8 mouse cellular contexts compared by ENCODE assay signal in genomic region chr6:72552171-72553078, GRCm38 (mm10). TPM values are rescaled to one million over a fixed set of nuclear protein-coding genes. Genes with fewer than 3 reads are reported as not detected.
A peak's percentile ranks its signal among the peaks of the same experiment; 100 is the strongest.
DNase-seq lines count a peak whose midpoint lies in the region; ATAC-seq and TF ChIP-seq lines count a peak whose summit lies in the region.

No protein-coding gene starts in this region.

- H3K4me3 ChIP-seq in forebrain, embryonic 16.5 days (replicated peaks; ENCODE audit: low read length): peak overlapping the region; percentile 48
- H3K4me3 ChIP-seq in hindbrain, embryonic 11.5 days (ENCODE audit: low read depth, low read length): peak overlapping the region; percentile 31
- peak overlapping the region; percentile 91 for H3K4me3 ChIP-seq in megakaryocyte, embryonic 14.5 days (replicated peaks)

- peak overlapping the region; percentile 66 for H3K27ac ChIP-seq in forebrain, embryonic 16.5 days (ENCODE audit: low read length)
- H3K27ac ChIP-seq in hindbrain, embryonic 11.5 days (ENCODE audit: low read depth, low read length): peak overlapping the region; percentile 40

- TF ChIP-seq POLR2A in brain, embryonic 14.5 days (IDR thresholded peaks at IDR 0.05; ENCODE audit: borderline replicate concordance, extremely low read depth, insufficient read depth, insufficient read length, poor library complexity, severe bottlenecking): no peak; the same call in 1 of the 2 replicates

- 18% methylated on average over 27 of the region's 27 CpGs for WGBS in forebrain, embryonic 16.5 days
- 20% methylated on average over 27 of the region's 27 CpGs for WGBS in hindbrain, embryonic 11.5 days

- intact Hi-C loops in left cerebral cortex, postnatal 14 days (cut with DNase I): no loop called here

- DNase-seq in cerebellum, adult 9-10 months: no peak
- DNase-seq in brain, embryonic 14.5 days (ENCODE audit: low read depth): peak; percentile 87
- peak; percentile 79 for DNase-seq in hindbrain, embryonic 11.5 days (ENCODE audit: low spot score)
- peak; percentile 35 to 49 for DNase-seq in left cerebral cortex, postnatal 14 days (ENCODE audit: low spot score in 2 of 2)
- peak; percentile 31 for DNase-seq in right cerebral cortex, postnatal 14 days

- H3K4me1 ChIP-seq in forebrain, embryonic 16.5 days (replicated peaks; ENCODE audit: control insufficient read depth, insufficient read depth, low read length): peaks cover 10% of the 10 kb centered on the region
- H3K4me1 ChIP-seq in hindbrain, embryonic 11.5 days (replicated peaks; ENCODE audit: control insufficient read depth, insufficient read depth, low read length): no peaks in the 10 kb centered on the region
- H3K4me1 ChIP-seq in megakaryocyte, embryonic 14.5 days: peaks cover 61% of the 10 kb centered on the region

- no peak for TF ChIP-seq CTCF in brain, embryonic 14.5 days (IDR thresholded peaks at IDR 0.05; ENCODE audit: borderline replicate concordance, extremely low read depth, insufficient read depth, insufficient read length)

- H3K9ac ChIP-seq in forebrain, embryonic 16.5 days (replicated peaks; ENCODE audit: low read depth, low read length): peak overlapping the region; percentile 63
- peak overlapping the region; percentile 55 for H3K9ac ChIP-seq in hindbrain, embryonic 11.5 days (ENCODE audit: low read depth, low read length)

- ATAC-seq in cerebellum, adult (ENCODE audit: insufficient number of reproducible peaks, low FRiP score, low TSS enrichment): peak; percentile 74
- ATAC-seq in forebrain, embryonic 16.5 days: peak; percentile 90
- peak; percentile 90 for ATAC-seq in hindbrain, embryonic 11.5 days (ENCODE audit: low FRiP score)

- H3K36me3 ChIP-seq in forebrain, embryonic 16.5 days (ENCODE audit: control insufficient read depth, insufficient read depth): no peaks in the 10 kb centered on the region
- no peaks in the 10 kb centered on the region for H3K36me3 ChIP-seq in hindbrain, embryonic 11.5 days (ENCODE audit: control insufficient read depth, insufficient read depth, low read length)
- peaks cover 16% of the 10 kb centered on the region for H3K36me3 ChIP-seq in megakaryocyte, embryonic 14.5 days (replicated peaks; ENCODE audit: low read length)

- no peaks in the 10 kb centered on the region for H3K27me3 ChIP-seq in forebrain, embryonic 16.5 days (replicated peaks; ENCODE audit: control insufficient read depth, insufficient read depth, low read length)
- H3K27me3 ChIP-seq in hindbrain, embryonic 11.5 days (ENCODE audit: control insufficient read depth, insufficient read depth, low read length): no peaks in the 10 kb centered on the region
- peaks cover 13% of the 10 kb centered on the region for H3K27me3 ChIP-seq in megakaryocyte, embryonic 14.5 days (replicated peaks)

- no peaks in the 10 kb centered on the region for H3K9me3 ChIP-seq in forebrain, embryonic 16.5 days (ENCODE audit: control insufficient read depth, low read length)
- H3K9me3 ChIP-seq in hindbrain, embryonic 11.5 days (ENCODE audit: control insufficient read depth, low read length): no peaks in the 10 kb centered on the region
- no peaks in the 10 kb centered on the region for H3K9me3 ChIP-seq in megakaryocyte, embryonic 14.5 days

- peak overlapping the region; percentile 75 for H3K4me2 ChIP-seq in forebrain, embryonic 16.5 days (ENCODE audit: low read length)
- H3K4me2 ChIP-seq in hindbrain, embryonic 11.5 days (replicated peaks; ENCODE audit: low read depth, low read length): peak overlapping the region; percentile 57

RNA-seq across cellular contexts. Expression of gene Capg, which starts 8.2 kb away (rescaled TPM):
- polyA plus RNA-seq in brain, embryonic 14.5 days (2012; rRNA removed): 3.4 and 5.3 TPM in 2 replicates
- 4.9 and 5.4 TPM in 2 replicates for polyA plus RNA-seq in forebrain, embryonic 16.5 days (2015; fragmentation: Nextera tagmentation; extraction: Ambion mirVana)
- polyA plus RNA-seq in hindbrain, embryonic 11.5 days (2014; fragmentation: Nextera tagmentation; extraction: Ambion mirVana): 10.4 TPM in 2 replicates
- 1 to 10 TPM; 3.3 to 3.6 TPM for total RNA-seq in left cerebral cortex, postnatal 14 days (2021)
- 7.6 and 140 TPM in 2 replicates for polyA plus RNA-seq in megakaryocyte, embryonic 14.5 days (2012; ENCODE audit: insufficient read depth, low replicate concordance)

RNA-seq across cellular contexts. Expression of gene Sh2d6, which starts 30.9 kb away (rescaled TPM):
- 1.2 and 1.5 TPM in 2 replicates for polyA plus RNA-seq in brain, embryonic 14.5 days (2012; rRNA removed)
- polyA plus RNA-seq in forebrain, embryonic 16.5 days (2015; fragmentation: Nextera tagmentation; extraction: Ambion mirVana): 0.39 and 0.52 TPM in 2 replicates
- 0.45 and 0.66 TPM in 2 replicates for polyA plus RNA-seq in hindbrain, embryonic 11.5 days (2014; fragmentation: Nextera tagmentation; extraction: Ambion mirVana)
- total RNA-seq in left cerebral cortex, postnatal 14 days (2021): under 1 TPM; 0.70 to 0.92 TPM
- polyA plus RNA-seq in megakaryocyte, embryonic 14.5 days (2012; ENCODE audit: insufficient read depth, low replicate concordance): 0.10 TPM in 1 of 2 replicates, not detected in the other

RNA-seq across cellular contexts. Expression of gene Elmod3, which starts 45.8 kb away (rescaled TPM):
- 16.1 and 16.9 TPM in 2 replicates for polyA plus RNA-seq in brain, embryonic 14.5 days (2012; rRNA removed)
- 16.9 and 17.0 TPM in 2 replicates for polyA plus RNA-seq in forebrain, embryonic 16.5 days (2015; fragmentation: Nextera tagmentation; extraction: Ambion mirVana)
- polyA plus RNA-seq in hindbrain, embryonic 11.5 days (2014; fragmentation: Nextera tagmentation; extraction: Ambion mirVana): 17.7 and 18.5 TPM in 2 replicates
- 10 to 100 TPM; 15.9 to 17.3 TPM for total RNA-seq in left cerebral cortex, postnatal 14 days (2021)
- 11.4 and 18.4 TPM in 2 replicates for polyA plus RNA-seq in megakaryocyte, embryonic 14.5 days (2012; ENCODE audit: insufficient read depth, low replicate concordance)

RNA-seq across cellular contexts. Expression of gene Retsat, which starts 45.9 kb away (rescaled TPM):
- polyA plus RNA-seq in brain, embryonic 14.5 days (2012; rRNA removed): 3.3 and 3.7 TPM in 2 replicates
- 4.1 and 5.0 TPM in 2 replicates for polyA plus RNA-seq in forebrain, embryonic 16.5 days (2015; fragmentation: Nextera tagmentation; extraction: Ambion mirVana)
- 6.0 and 7.4 TPM in 2 replicates for polyA plus RNA-seq in hindbrain, embryonic 11.5 days (2014; fragmentation: Nextera tagmentation; extraction: Ambion mirVana)
- total RNA-seq in left cerebral cortex, postnatal 14 days (2021): 10 to 100 TPM; 41.6 to 43.8 TPM
- polyA plus RNA-seq in megakaryocyte, embryonic 14.5 days (2012; ENCODE audit: insufficient read depth, low replicate concordance): 7.6 and 25.6 TPM in 2 replicates

Comparison
In these comparisons a context has a peak if more than half of its experiments do, and no peak if none do; other contexts are left out.
1. H3K4me3 ChIP-seq: peak in every context shown above with its lines; median percentile 91 in megakaryocyte, embryonic 14.5 days; 48 in forebrain, embryonic 16.5 days; 31 in hindbrain, embryonic 11.5 days.